Mouse (Mus musculus): ENCODE data around the gene Zfp747.
A peak's percentile ranks its signal among the peaks of the same experiment; 100 is the strongest.
"Not testable (repeated sequence)": the region's sequence is repeated elsewhere in the genome, so short reads cannot be mapped to it uniquely, and the experiment has no call there.

The Zfp747 gene

DNA sequence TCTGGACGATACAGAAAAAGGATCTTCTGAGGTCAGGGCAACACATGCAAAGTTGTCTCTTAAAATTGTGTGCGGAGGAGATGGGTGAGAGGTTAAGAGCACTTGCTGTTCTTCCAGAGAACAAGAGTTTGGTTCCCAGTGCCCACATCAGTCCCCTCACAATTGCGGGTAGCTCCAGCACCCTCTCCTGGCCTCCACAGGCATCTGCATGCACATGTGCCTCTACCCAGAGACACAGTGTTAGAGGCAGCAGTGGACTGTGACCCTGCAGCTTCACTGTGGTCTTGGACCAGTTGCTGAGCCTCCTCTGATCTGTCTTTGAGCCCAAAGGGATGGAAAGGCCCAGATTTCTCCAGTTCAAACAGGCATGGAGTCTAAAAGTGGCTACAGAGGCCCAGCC, 4.0 kb downstream of the Zfp747 start:
- not testable (repeated sequence) for DNase-seq (ENCODE audit: low spot score in 2 of 2)

DNA sequence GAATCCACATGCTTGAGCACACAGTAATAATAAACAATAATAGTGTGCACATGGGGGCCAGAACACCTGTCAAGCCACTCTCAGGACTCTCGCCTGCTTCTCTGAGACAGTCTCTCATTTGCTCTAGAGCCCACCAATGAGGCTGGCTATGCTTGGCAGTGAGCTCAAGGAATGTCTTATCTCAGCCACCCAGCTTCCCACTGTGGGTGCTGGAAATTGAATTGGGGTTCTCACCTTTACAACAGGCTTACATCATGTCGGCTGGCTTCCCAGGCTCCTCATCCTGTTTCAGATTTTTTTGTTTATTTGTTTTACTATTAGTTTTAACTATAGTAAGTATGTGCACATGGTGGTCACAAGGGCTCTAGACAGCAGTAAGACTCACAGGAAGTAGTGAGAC, 4.6 kb downstream of the Zfp747 start:
- no peak for DNase-seq (ENCODE audit: low spot score in 2 of 2)

DNA sequence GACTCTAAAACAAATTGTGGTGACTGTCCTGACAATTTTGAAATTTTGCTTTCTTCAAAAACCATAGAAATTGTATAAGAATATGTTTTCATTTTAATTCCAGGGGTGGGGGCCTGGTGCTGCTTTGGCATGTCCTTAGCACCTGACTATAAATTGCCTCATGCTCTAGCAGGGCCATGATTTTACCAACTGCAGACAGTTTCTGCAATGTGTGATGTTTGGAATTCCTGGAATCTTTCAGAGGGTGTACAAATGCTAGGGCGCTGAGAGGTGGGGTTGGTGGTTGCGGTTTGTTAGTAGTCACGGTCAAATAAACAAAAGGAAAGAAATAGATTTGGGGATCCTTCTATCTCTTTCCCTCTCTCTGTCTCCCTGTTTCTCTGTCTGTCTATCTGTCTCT, 9.6 kb downstream of the Zfp747 start:
- no peak for DNase-seq (ENCODE audit: low spot score in 2 of 2)

DNA sequence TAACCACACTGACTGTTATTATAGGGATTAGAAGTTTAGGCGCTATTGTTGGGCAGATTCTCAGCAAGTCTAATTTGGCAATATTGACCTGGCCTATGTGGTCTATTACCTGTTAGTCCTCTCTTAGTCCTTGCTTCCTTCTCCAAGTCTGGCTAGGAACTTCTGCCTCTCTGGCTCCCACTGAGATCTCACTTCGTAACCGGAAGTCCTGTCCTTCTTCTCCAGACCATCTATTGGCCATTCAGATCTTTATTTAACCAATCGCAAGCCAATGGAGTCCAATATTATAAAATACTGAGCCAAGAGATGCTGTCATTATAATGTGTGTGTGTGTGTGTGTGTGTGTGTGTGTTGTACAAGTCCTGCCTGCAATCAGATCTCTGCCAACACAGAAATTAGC, 11.7 kb downstream of the Zfp747 start:
- DNase-seq (ENCODE audit: low spot score in 2 of 2): no peak

DNA sequence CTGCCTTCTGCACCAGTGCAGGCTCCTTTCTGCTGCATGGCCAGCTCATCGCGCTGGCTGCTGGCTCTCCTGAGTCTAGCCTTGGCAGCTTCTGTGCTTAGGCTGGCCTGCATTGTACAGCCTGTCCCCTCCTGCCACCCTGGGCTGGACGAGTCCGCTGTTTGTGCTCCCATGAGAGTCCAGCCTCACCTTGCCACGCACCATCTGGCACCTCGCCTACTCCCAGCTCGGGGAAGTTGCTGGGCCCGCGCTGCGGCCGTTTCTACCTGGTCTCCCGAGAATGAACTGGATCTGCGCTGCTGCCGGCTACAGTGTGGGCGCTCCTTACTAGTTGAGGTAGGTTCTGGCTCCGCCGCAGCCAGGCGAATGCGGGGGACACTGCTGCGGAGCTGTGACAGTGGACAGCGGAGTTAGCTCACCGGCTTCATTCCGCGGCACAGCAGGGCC, 12.4 kb downstream of the Zfp747 start:
- no peak for DNase-seq (ENCODE audit: low spot score in 2 of 2)

DNA sequence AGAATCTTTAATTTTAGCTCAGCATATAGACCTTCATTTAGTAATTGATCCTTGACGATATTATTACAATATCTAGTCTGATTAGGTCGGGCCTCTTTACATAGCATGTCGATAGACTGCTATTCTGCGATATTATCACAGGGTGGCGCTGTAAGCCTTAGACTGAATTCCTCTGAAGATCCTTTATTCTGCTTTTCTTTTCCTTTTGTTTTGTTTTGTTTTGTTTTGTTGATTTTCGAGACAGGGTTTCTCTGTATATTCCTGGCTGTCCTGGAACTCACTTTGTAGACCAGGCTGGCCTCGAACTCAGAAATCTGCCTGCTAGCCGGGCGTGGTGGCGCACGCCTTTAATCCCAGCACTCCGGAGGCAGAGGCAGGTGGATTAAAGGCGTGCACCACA, 13.4 kb downstream of the Zfp747 start:
- not testable (repeated sequence) for DNase-seq (ENCODE audit: low spot score in 2 of 2)

DNA sequence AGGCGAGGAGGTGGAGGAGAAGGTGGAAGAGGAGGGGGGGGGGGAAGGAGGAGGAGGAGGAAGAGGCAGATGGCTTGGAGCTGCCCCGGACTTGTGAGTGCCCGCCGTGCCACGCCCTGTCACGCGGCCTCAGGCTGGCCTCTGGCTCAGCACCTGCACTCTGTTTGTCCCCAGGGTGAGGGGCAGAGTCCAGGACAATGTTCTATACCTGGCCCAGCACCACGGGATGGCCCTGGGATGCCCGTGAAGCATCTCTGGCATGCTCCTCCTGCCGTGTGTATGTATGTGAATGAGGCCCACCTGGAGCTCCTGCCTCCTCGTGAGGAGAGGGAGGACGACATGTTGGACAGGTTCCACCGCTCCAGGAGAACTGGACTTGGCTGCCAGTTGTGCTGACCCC, 14.4 kb downstream of the Zfp747 start:
- DNase-seq (ENCODE audit: low spot score in 2 of 2): no peak

DNA sequence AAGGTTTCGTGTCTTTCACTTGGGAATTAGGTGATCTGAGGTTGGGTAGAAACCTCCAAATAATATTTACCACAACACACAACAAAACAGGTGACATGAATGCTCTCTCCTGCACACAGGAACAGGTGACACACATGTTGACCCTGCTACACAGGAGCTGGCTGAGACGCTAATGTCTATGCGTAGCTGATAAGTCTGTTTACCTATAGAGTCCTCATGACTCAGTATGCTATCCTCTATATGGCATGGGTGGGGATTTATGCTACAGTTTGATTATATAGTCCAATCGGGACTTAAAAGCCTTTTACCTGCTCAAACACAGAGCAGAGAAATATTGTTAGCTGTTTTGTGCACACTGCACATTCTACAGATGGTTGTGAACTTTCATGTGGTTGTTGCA, 15.6 kb downstream of the Zfp747 start:
- DNase-seq (ENCODE audit: low spot score in 2 of 2): no peak

DNA sequence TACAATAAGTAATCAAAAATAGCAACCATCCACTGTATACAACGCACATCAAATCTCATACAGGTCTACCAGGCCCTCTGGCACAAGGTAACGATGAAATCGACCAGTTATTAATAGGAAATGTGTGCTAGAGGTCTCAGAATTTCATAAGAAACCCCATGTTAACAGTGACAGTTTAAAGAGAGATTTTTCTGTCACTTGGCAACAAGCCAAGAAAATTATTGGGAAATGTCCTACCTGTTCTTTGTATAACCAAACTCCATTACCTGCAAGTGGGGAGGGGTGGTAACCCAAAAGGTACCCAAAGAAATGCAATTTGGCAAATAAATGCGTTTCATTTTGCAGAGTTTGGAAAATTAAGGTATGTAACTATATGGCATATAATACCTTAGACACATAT, 17.4 kb downstream of the Zfp747 start:
- DNase-seq (ENCODE audit: low spot score in 2 of 2): no peak

DNA sequence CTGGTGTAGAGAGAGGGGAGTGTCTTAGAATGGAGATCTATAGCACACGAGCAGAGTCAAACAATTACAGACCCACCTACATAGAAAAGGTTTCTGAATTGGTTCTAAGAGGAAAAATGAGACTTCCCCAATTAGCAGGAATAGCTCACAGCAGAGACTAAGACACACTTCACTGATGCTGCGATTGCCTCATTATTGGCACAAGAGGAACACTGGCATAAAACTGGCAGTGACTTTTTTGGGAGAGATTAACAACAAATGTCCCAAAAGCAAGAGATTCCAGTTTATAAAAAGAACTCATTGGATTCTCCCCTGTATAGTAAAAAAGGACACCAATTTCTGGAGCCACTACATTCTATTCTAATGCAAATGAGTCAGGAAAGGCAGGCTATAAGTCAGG, 18.0 kb downstream of the Zfp747 start:
- DNase-seq (ENCODE audit: low spot score in 2 of 2): no peak

DNA sequence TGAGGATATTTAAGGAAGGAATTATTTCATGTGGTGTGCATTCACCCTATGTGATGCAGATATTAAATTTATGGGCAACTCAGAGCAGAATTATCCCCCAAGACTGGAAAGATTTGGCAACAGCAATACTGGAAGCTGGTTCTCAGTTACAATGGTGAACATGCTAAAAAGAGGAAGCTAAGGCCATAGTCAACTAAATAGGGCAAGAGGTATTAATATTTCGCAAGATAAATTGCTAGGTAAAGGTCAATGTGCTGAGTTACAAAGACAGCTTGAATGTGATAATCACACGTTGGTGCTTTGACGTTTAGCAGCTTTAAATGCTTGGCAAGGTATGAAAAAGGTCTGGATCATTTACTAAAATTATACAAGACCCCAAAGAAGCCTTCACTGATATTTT, 20.1 kb downstream of the Zfp747 start:
- DNase-seq (ENCODE audit: low spot score in 2 of 2): no peak

DNA sequence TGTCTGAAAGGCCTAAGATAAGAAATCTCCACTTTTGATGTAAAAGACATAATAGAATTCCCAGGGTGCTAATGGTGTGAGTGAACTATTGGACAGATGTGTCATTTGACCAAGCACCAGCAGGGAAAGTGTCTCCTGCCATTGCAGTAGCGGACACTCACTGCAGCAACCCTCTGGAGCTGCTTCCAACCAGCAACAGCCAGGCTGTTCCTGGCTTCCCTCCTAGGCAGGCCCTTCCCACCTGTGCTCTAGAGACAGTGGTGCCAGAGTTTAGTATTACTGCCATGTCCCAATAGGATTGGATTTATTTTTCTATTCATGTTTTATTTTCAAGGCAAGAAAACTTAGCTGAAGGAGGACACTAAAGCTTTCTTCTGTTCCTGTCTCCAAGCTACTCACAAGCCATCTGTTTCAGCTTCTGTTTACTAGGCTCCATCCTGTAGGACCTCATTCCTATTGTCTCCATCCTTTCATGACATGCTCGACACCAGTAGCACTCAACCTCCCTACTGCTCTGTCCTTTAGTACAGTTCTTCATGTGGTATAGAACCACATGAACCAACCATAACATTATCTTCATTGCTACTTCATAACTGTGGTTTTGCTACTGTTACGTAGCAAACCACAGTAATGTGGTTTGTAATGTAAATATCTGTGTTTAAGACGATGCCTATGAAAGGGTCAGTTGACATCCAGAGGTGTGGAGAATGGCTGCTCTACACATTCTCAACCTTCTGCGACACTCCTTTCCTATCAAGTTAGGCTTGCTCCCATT, 24.4 kb downstream of the Zfp747 start:
- DNase-seq (ENCODE audit: low spot score in 2 of 2): no peak

DNA sequence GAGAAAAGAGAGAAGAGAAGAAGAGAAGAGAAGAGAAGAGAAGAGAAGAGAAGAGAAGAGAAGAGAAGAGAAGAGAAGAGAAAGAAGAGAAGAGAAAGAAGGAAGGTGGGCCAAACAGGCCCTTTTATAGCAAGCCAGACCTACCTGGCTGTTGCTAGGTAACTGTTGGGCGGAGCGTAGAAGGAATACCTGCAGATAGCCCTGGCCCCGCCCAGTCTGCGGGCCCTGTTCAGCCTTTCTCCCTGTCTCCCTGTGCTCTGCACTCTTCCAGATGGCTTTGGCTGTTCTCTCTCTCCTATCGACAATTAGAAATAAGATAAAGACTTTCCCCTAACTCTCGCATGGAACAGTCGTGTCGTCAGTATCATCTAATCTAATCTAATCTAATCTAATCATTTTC, 29.2 kb downstream of the Zfp747 start:
- peak; percentile 56 to 64 for DNase-seq (ENCODE audit: low spot score in 2 of 2)

DNA sequence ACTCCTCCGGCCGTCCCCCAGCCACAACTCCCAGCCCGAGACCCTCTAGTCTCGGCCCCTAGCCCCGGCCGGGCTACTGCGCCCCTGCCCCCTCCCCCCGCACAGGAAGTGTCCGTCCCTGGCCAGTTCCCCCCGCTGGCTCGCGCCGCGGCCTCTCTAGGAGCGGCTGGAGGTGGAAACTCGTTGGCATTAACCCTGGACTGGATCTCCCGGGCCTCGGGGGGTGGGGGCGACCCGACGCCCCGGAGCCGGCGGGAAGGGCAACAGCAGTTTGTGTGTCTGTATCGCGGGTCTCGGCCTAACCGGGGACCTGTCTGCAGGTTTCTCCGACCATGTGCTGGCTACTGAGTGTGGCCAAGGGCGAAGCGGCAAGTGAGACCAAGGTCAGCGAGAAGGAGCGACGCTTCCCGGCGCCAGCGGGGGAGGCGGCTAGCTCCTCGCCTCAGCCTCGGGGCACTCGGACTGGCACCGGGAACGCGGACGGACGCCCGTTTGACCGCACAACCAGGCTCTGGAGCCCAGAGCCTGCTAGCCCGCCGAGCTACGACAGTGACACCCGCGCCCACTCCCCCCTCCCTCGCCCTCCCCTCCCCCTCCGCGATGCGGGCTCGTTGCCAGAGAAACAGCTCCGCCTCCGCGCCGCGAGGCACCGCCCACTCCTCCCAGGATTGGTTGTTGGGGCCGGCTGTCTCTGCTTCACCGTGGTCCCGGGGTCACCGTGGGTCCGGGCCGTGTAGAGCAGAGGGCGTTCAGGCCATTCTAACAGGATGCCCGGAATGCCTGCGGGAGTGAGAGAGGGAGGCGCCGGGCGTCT, 30.1 kb downstream of the Zfp747 start, which contains the start of gene Zfp768:
Zfp768 (minus strand) TSS at position 78 of the 814 bp plus-strand sequence.
- peak; percentile 89 to 93 for DNase-seq (ENCODE audit: low spot score in 2 of 2)

DNA sequence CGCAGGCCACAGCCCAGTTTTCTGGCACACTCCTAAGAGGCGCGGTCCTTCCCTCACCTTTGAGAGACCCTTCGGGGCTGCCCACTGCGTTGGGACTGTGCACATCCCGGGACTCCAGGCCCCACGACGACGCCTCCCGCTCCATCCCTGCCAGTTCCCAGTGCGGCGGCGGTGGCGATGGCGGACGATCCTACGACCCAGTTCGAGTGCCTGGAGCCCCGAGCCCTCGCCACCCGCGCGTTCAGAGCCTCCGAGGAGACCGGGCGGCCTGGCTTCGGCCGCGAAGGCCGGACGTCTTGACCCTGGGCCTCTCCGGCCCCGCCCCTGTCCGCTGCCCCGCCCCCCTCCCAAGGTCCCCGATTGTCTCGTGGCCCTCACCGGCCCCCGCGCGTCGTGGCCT, 30.8 kb downstream of the Zfp747 start:
- DNase-seq (ENCODE audit: low spot score in 2 of 2): no peak

DNA sequence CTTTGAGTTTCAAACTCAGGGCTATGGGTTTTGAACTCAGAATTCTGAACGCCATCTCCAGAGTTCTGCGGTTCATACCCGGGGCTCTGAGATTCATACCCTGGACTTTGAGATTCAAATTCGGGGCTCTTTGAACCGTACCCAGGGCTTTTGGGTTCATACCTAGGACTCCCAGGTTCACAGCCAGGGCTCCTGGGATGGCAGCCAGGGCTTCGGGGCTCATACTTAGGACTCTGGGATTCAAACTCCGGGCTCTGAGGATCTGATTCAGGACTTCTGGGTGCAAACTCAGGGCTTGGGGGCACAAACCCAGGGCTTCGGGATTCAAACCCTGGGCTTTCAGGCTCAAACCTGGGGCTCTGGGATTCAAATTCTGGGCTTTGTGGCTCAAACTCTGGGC, 31.5 kb downstream of the Zfp747 start:
- DNase-seq (ENCODE audit: low spot score in 2 of 2): no peak

DNA sequence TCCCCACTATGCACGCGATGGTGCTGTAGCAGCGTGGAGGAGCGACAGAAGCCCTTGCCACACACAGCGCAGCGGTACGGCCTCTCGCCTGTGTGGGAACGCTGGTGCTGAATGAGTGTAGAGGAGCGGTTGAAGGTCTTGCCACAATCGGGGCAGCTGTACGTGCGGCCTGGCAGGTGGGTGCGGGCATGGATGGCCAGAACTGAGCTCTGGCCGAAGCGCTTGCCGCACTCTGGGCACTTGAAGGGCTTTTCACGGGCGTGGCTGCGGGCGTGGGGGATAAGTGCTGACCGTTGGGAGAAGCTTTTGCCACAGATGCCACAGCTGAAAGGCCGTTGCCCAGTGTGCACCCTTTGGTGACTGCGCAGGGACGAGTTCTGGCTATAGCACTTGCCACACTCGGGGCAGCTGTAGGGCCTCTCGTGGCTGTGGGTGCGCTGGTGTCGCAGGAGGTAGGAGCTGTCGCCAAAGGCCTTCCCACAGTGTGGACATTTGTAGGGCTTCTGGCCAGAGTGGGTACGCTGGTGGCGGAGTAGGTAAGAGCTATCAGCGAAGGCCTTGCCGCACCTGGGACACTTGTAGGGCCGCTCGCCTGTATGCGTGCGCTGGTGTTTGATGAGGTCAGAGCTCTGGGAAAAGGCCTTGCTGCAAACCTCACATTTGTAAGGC, 32.4 kb downstream of the Zfp747 start:
- DNase-seq (ENCODE audit: low spot score in 2 of 2): no peak

DNA sequence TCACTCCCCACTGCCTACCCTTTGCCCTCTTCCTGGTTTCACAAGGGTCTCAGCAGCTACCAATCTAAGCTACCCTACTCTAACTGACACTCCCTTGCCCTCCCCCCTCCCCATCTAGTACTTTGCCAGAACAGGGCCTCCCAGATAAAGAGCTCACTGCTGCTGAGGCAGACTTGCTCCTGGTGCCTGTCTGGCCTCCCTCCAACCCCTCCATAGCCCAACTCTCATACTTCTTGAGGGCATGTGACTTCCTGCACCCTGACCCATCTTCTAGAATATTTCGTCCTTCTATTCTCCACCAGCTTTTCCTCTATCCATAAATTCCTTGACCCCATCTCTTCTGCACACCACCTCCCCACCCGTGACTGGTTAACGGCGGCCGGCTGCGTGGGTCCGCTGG, 33.0 kb downstream of the Zfp747 start:
- DNase-seq (ENCODE audit: low spot score in 2 of 2): no peak

DNA sequence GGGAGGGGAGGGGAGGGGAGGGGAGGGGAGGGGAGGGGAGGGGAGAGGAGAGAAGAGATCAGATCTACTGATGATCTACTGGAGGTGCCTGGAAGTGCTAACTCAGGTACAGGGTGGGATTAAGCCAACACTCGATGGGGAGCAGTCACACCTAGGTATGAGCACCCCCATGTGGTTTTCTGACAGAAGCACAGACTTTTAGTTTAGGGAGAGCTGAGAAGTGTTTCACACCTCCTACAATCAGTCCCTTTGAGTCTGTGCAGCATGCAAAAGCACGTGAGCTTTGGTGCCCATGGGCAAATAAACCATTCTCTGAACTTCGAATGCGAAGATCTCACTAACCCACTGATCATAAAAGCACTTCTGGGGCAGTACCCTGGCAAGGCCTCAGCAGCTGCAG, 33.5 kb downstream of the Zfp747 start:
- DNase-seq (ENCODE audit: low spot score in 2 of 2): no peak

DNA sequence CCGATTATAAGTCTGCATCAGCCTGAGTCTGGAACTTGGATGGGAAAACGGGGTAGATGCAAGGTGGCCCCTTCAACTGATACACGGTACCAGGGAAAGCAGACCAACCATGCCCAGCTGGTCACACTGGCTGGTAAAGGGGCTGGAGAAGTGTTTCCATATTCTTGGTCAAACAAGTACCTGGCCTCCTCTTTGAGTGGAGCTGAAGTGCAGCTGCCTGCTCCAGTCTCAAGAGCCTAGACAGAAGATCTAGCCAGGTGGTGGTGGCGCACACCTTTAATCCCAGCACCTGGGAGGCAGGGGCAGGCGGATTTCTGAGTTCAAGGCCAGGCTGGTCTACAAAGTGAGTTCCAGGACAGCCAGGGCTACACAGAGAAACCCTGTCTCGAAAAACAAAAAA, 34.0 kb downstream of the Zfp747 start:
- not testable (repeated sequence) for DNase-seq (ENCODE audit: low spot score in 2 of 2)

DNA sequence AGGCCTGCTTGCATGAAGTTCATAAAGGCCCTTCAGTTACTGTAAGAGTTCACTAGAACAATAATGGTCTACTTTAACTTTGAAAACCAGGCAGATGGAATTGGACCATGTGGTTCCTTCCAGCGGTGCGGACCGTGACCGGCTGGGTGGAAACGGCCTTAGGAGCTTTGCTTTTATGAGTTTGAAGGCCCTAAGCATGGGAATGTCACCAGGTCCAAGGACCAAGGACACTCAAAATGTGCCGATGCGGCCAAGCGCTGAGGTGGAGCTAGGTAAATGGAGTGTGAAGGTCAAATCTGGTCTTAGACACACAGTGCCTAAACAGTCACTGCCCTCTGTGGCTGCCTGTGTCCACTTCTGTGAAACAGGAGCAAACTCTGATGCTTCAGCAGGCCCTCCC, 34.5 kb downstream of the Zfp747 start:
- DNase-seq (ENCODE audit: low spot score in 2 of 2): no peak

DNA sequence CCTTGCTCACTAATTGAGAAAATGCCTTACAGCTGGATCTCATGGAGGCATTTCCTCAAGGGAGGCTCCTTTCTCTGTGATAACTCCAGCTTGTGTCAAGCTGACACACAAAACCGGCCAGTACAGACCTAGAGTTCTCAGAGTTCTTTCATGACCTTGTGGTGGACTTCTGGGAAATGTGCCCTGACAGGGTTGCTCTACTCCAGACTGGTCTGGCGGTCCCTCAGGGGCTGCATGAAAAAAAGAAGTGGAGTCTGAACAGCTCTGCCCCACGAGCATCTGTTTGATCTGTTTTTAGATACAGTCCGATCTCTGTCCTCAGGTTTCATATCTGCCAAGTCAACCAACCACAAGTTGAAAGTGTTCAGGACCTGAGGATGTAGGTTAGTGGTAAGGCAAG, 38.2 kb downstream of the Zfp747 start:
- DNase-seq (ENCODE audit: low spot score in 2 of 2): no peak

DNA sequence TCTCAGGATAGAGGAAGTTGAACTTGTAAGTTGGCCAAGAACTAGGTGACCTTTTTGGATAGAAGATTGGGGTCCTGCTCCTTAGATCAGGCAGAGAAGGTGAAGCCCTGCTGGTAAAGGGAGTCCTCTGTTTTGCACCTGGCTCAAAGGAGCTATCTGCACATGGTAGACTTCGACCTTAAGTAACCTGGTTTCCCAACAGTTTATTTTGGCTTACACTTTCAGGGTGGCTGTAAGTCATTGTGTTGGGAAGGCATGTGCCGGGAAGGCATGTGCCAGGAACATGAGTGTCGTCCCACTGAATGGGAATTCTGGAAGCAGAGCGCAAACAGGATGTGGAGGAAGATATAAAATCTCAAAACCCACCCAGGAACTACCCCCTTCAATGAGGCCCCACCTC, 40.2 kb downstream of the Zfp747 start:
- DNase-seq (ENCODE audit: low spot score in 2 of 2): no peak

Measured in urinary bladder, postnatal 36 days (tissue).